Mouse (Mus musculus): ENCODE results near the gene Dnaic1. TPM values are rescaled to one million over a fixed set of nuclear protein-coding genes. Genes with fewer than 3 reads are reported as not detected.
"Not testable (repeated sequence)": the region's sequence is repeated elsewhere in the genome, so short reads cannot be mapped to it uniquely, and the experiment has no call there.

Dnaic1 gene
- polyA plus RNA-seq, 1 experiment from 2014 or later, result 2.1 TPM

DNA sequence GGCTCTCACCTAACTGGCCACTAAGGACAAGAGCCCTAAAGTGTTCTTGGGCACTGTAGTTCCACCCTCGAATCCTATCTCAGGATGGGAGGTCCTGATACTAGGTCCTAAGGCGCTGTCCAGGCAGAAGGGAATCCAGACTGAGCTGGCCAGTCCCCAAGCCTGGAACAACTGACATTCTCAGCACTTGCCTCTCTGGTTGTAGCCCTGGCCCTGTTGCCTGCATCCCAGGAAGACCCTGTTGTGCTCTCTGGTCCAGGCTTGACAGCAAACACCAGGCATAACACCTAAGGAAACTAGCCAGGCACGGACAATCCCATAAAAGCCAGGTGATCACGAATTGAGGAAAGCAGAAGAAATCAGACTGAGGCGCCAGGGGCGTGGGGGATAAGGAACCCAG is 113.2 kb downstream of the Dnaic1 start:
- H3K36me3 ChIP-seq, result no peaks in the 10 kb centered on the region
- peaks cover 43% of the 10 kb centered on the region for H3K4me1 ChIP-seq (replicated peaks)
- ATAC-seq (ENCODE audit: insufficient number of reproducible peaks, low FRiP score), result no peak
- H3K27ac ChIP-seq (ENCODE audit: poor library complexity, severe bottlenecking), result peak overlapping the region; percentile 9
- H3K4me3 ChIP-seq, result no peak overlapping the region; the same call in 1 of the 2 replicates
- H3K4me2 ChIP-seq, result peak overlapping the region; percentile 58
- 17% methylated on average over 6 of the region's 6 CpGs for WGBS
- peaks cover 15% of the 10 kb centered on the region for H3K27me3 ChIP-seq (replicated peaks)
- 0 out of 2 replicates have a peak overlapping the region, but pooled peaks have one; percentile 37 for H3K9ac ChIP-seq
- no peaks in the 10 kb centered on the region for H3K9me3 ChIP-seq (replicated peaks)

GRCm38 (mm10) chr4:41683303-41683702 is 113.7 kb downstream of the Dnaic1 start:
- H3K27me3 ChIP-seq (replicated peaks), result peaks cover 15% of the 10 kb centered on the region
- H3K9me3 ChIP-seq (replicated peaks); H3K27ac ChIP-seq (ENCODE audit: poor library complexity, severe bottlenecking); H3K36me3 ChIP-seq; H3K9ac ChIP-seq: not testable (repeated sequence)
- H3K4me1 ChIP-seq (replicated peaks), result peaks cover 38% of the 10 kb centered on the region
- peak overlapping the region; percentile 58 for H3K4me2 ChIP-seq
- H3K4me3 ChIP-seq, result peak overlapping the region; percentile 36
- WGBS, result 2% methylated on average over 5 of the region's 27 CpGs
- peak; percentile 61 for ATAC-seq (ENCODE audit: insufficient number of reproducible peaks, low FRiP score)

GRCm38 (mm10) chr4:41684131-41684930 is 114.8 kb downstream of the Dnaic1 start:
- Histone ChIP-seq H3K4me1 (replicated peaks) (peaks cover 30% of the 10 kb centered on the region), H3K4me2 (peak overlapping the region; percentile 55), H3K27me3 (replicated peaks) (peaks cover 15% of the 10 kb centered on the region), H3K27ac (ENCODE audit: poor library complexity, severe bottlenecking) (peak overlapping the region; percentile 51), H3K4me3 (peak overlapping the region; percentile 27; the same call in 1 of the 2 replicates)
- not testable (repeated sequence) for H3K9me3 ChIP-seq (replicated peaks); ATAC-seq (ENCODE audit: insufficient number of reproducible peaks, low FRiP score); H3K36me3 ChIP-seq; H3K9ac ChIP-seq
- under 1% methylated on average over 25 of the region's 27 CpGs for WGBS

DNA sequence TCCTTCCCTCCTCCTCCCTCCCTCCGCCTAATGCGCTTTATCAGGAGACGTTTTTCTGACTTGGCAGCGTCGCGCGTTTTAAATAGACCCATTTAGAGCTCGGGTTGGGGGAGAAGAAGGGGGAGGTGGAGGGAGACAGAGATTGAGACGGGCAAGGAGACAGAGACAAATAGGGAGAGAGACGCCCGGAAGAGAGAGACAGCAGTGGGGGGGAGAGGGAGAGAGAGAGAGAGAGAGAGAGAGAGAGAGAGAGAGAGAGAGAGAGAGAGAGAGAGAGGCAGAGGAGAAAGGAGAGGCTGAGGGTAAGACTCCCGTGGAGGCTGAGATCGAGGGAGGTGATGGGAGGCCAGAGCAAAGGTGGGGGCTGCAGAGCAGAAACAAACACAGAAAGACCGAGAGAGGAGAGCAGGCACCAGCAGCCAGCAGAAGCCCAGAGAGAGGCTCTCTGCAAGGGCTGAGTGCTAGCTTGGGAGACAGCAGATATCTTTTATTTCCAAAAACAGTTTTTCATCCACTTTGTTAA is 115.4 kb downstream of the Dnaic1 start:
- ATAC-seq (ENCODE audit: insufficient number of reproducible peaks, low FRiP score), result not testable (repeated sequence)
- peak overlapping the region; percentile 55 for H3K4me2 ChIP-seq

DNA sequence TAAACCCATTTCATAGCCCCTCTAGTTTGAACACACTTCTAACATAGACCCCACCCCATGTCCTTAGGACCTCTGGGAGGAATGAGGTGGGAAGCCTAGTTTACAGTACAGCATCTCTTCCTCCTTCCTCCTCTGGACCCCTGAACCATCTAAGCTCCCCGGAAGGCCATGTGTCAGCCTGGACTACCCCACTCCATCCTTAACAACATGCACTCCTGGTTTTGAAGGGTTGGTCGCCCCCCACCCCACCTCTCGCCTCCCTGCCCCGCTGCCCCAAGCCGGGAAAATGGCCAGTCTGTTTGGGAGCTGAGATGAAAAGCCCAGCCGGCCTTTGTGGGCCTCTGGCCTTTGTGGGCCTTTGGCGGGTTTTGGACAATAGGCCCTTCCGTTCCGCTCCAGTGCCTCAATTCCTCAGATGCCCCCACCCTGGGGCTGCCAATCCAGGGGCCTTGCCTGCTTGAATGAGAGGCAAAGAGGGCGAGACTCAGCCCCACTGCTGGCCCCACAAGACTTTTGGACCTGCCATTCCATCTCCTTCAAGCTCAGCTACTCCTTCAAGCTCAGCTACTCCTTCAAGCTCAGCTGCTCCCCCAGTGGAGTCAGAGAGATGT is 116.4 kb downstream of the Dnaic1 start:
- H3K9me3 ChIP-seq (replicated peaks); ATAC-seq (ENCODE audit: insufficient number of reproducible peaks, low FRiP score); H3K36me3 ChIP-seq; H3K4me2 ChIP-seq; H3K27ac ChIP-seq (ENCODE audit: poor library complexity, severe bottlenecking); H3K4me3 ChIP-seq; H3K9ac ChIP-seq: not testable (repeated sequence)
- peaks cover 15% of the 10 kb centered on the region for H3K4me1 ChIP-seq (replicated peaks)
- peaks cover 15% of the 10 kb centered on the region for H3K27me3 ChIP-seq (replicated peaks)
- 65% methylated on average over 10 of the region's 10 CpGs for WGBS

More for the DNA sequence above, 115.4 kb downstream of the Dnaic1 start:
- peaks cover 15% of the 10 kb centered on the region for H3K27me3 ChIP-seq (replicated peaks)
- not testable (repeated sequence) for H3K9me3 ChIP-seq (replicated peaks); H3K36me3 ChIP-seq; H3K9ac ChIP-seq; H3K27ac ChIP-seq (ENCODE audit: poor library complexity, severe bottlenecking)
- H3K4me3 ChIP-seq, result 0 out of 2 replicates have a peak overlapping the region, but pooled peaks have one; percentile 8
- H3K4me1 ChIP-seq (replicated peaks), result peaks cover 23% of the 10 kb centered on the region
- WGBS, result 0% methylated on average over 13 of the region's 14 CpGs

Other genes starting within 250 kb of the Dnaic1 start
- 53.3 and 55.9 TPM in 2 replicates for gene Ubap1, start 220.8 kb upstream of the Dnaic1 start, polyA plus RNA-seq (2016; fragmentation: Nextera tagmentation; extraction: Ambion mirVana)
- 6.1 and 6.8 TPM in 2 replicates for gene Kif24, start 104.9 kb upstream of the Dnaic1 start, polyA plus RNA-seq (2016; fragmentation: Nextera tagmentation; extraction: Ambion mirVana)
- 39.9 and 40.5 TPM in 2 replicates for gene Nudt2, start 104.6 kb upstream of the Dnaic1 start, polyA plus RNA-seq (2016; fragmentation: Nextera tagmentation; extraction: Ambion mirVana)
- 2.6 and 2.9 TPM in 2 replicates for gene AI464131, start 66.7 kb upstream of the Dnaic1 start, polyA plus RNA-seq (2016; fragmentation: Nextera tagmentation; extraction: Ambion mirVana)
- not detected in 2 replicates for gene 1110017D15Rik, start 52.4 kb upstream of the Dnaic1 start, polyA plus RNA-seq (2016; fragmentation: Nextera tagmentation; extraction: Ambion mirVana)
- gene Fam219a, start 237 bp upstream of the Dnaic1 start, polyA plus RNA-seq (2016; fragmentation: Nextera tagmentation; extraction: Ambion mirVana), result 2.2 and 2.6 TPM in 2 replicates
- gene Enho, start 70.5 kb downstream of the Dnaic1 start, polyA plus RNA-seq (2016; fragmentation: Nextera tagmentation; extraction: Ambion mirVana), result 4.4 and 4.9 TPM in 2 replicates
- 3.7 TPM in 2 replicates for gene Cntfr, start 127.3 kb downstream of the Dnaic1 start, polyA plus RNA-seq (2016; fragmentation: Nextera tagmentation; extraction: Ambion mirVana)
- 148 and 159 TPM in 2 replicates for gene Il11ra1, start 130.2 kb downstream of the Dnaic1 start, polyA plus RNA-seq (2016; fragmentation: Nextera tagmentation; extraction: Ambion mirVana)
- gene Rpp25l, start 143.8 kb downstream of the Dnaic1 start, polyA plus RNA-seq (2016; fragmentation: Nextera tagmentation; extraction: Ambion mirVana), result 39.7 and 40.9 TPM in 2 replicates
- 113 and 118 TPM in 2 replicates for gene Dctn3, start 153.4 kb downstream of the Dnaic1 start, polyA plus RNA-seq (2016; fragmentation: Nextera tagmentation; extraction: Ambion mirVana)
- gene Arid3c, start 161.4 kb downstream of the Dnaic1 start, polyA plus RNA-seq (2016; fragmentation: Nextera tagmentation; extraction: Ambion mirVana), result not detected in 2 replicates
- gene Galt, start 185.5 kb downstream of the Dnaic1 start, polyA plus RNA-seq (2016; fragmentation: Nextera tagmentation; extraction: Ambion mirVana), result 54.6 and 57.0 TPM in 2 replicates
- gene Sigmar1, start 186.4 kb downstream of the Dnaic1 start, polyA plus RNA-seq (2016; fragmentation: Nextera tagmentation; extraction: Ambion mirVana), result 61.2 and 62.1 TPM in 2 replicates
- 45.8 and 47.5 TPM in 2 replicates for gene Ccl27a, start 204.5 kb downstream of the Dnaic1 start, polyA plus RNA-seq (2016; fragmentation: Nextera tagmentation; extraction: Ambion mirVana)

Data from heart, embryonic 12.5 days (tissue).